Mouse (Mus musculus): ENCODE results near the gene Lrit3.
"Not testable (repeated sequence)": the region's sequence is repeated elsewhere in the genome, so short reads cannot be mapped to it uniquely, and the experiment has no call there.

The Lrit3 gene

GRCm38 (mm10) chr3:129771210-129771609 is 32.6 kb downstream of the Lrit3 start:
- DNase-seq (ENCODE audit: low spot score in 2 of 2), result no peak

DNA sequence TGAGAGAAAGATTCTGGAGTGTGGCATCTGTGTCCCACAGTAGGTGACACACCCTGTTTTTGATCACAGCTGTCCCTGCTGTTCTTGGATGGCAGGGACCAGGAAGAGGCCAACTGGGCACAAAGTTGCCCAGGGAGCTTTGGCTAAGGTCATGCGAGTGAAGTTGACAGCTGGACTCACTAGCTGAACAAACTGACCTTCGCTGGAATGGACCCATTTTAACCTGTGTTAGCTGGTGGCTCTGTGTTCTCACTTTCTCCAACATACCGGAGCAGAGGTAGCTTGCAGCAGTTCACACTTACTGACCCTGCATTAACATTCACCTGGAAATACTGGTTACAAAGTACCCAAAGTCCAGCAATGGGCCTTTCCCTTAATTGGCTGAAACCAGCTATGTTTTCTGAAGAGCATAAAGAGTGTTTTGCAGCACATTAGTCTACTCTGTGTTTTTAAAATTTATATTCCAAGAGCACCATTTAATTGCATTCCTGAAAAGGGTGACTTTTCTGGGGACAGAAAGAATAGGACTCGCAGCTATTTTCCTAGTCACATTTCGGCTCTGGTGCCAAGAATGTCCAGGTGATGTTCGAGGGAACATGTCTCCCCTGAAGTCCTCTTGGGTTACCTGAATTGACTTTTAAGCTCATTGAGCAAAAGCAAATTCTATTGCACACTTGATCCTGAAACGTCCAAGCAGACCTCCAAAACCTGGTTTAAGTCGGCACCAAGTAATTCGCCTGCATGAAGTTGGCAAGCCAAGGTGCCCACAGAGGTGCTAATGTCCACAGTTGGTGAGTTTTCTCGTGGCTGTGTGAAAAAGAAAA is 36.6 kb downstream of the Lrit3 start:
- no peak for DNase-seq (ENCODE audit: low spot score in 2 of 2)

DNA sequence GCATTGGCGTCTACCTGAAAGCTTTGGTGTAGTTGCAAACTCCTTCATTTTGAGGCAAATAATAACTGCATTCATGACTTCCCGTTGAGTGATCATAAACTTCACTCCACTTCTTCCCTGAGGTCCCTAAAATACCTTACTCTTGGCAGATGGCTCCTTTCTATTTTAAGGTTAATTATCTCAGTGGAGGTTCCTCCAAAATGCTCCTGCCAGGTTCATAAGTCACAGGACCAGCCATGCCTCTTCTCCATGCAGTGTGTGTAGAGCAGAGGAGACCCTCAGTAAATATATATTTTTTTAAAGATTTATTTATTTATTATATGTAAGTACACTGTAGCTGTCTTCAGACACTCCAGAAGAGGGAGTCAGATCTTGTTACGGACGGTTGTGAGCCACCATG is 37.7 kb downstream of the Lrit3 start:
- DNase-seq (ENCODE audit: low spot score in 2 of 2), result no peak

- not testable (repeated sequence) for DNase-seq (ENCODE audit: low spot score in 2 of 2)
Measured at GRCm38 (mm10) chr3:129757599-129757998, 46.2 kb downstream of the Lrit3 start.

- no peak for DNase-seq (ENCODE audit: low spot score in 2 of 2)
Measured at GRCm38 (mm10) chr3:129754650-129755604, 48.9 kb downstream of the Lrit3 start, which contains the start of gene Egf. Gene Egf, minus strand, starts transcription at chr3:129755316.

DNA sequence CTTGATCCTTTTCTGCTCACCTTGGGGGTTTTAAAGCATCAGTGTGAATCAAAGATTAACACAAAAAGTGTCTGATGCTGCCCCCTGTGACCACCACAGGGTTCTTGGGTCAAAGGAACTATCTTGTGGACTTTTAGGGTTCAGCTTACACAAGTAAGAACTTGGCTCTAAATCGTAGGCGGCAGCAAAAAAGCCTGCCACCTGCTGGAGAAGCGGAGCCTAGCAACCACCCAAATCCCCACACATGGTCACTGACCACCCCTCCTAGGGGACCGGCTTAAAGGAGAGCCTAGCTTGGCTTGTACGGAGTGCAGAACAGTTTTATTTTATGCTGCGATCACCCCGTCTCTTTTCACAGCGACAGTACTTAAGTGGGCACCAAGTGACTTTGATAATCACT is 59.0 kb downstream of the Lrit3 start:
- peak in 1 of 2 experiments; percentile 14 for DNase-seq (ENCODE audit: low spot score in 2 of 2)

DNA sequence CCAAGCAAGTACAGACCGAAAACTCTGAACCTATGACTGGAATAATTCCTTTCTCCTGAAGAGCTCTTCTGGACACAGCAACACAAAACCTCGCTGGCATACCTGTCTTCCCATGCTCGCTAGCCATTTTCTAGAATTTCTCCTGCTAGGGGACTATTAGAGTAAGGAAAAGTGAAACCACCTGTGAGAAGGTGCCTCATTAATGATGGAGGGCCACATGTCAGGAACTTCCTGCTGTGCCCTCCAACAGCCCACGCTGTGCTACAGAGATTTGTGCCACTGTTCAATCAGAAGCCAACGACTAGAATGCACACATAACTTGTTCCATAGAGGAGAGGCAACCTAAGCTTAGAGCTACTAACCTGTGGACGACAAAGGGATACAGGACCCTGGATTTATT is 61.0 kb downstream of the Lrit3 start:
- no peak for DNase-seq (ENCODE audit: low spot score in 2 of 2)

DNA sequence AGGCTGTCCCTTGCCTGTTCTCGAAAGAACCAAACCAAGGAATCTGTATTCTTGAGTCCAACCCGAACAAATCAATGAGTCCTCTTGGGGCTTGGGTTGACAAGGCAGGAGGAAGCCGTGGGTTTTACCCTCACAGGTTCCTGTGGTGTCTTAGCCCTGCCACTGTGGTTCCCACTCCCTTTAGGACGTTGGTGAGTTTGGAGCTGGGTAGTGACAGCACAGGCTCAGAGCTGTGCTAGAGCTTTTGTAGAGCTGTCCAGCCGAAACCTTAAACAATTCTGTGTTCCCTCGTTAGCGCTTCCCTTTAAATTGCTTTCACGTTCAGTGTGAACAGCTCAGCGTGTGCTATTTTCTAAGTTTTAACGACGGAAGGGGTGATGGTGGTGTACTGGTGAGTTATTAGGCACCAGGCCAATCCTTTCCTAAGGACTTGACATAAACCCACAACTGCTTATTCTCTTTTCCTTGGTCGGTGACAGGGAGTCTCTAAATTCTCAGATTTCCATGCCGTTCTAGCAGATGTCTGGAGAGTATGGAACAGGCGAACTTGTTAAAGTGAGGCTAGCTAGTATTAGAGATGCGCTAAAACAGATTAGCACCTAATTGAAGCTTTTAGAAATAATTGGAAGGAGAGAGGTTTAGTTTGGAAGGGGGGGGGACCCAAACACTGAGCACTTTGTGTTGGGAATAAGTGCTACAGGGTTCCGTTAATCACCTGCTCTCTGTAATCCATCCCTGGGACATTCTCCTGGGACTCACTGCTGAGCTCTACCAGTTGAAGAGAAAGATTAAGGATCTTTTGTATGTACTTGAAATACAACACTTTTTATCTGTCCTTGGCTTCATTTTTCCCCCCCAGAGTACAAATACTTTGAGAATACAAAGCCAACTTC is 65.3 kb downstream of the Lrit3 start:
- no peak for DNase-seq (ENCODE audit: low spot score in 2 of 2)

Data from spleen, postnatal 14 days (tissue).